ENCODE assay signal across 7 mouse cellular contexts in genomic region chr6:125351368-125352045, GRCm38 (mm10). TPM values are rescaled to one million over a fixed set of nuclear protein-coding genes. Genes with fewer than 3 reads are reported as not detected.
DNase-seq lines count a peak whose midpoint lies in the region; ATAC-seq and TF ChIP-seq lines count a peak whose summit lies in the region.

No protein-coding gene starts in this region.

- H3K4me1 ChIP-seq in liver, embryonic 14.5 days (replicated peaks; ENCODE audit: control insufficient read depth in 2 of 2, insufficient read depth in 2 of 2, low read length in 1 of 2): peaks cover 0 to 42% of the 10 kb centered on the region in 2 experiments; a peak in 3 of 4 replicates
- peaks cover 36% of the 10 kb centered on the region for H3K4me1 ChIP-seq in testis, adult 2 months (ENCODE audit: control insufficient read depth, insufficient read depth, low read length)

- no peaks in the 10 kb centered on the region for H3K27me3 ChIP-seq in liver, embryonic 14.5 days (ENCODE audit: control insufficient read depth, insufficient read depth, low read length)
- no peaks in the 10 kb centered on the region for H3K27me3 ChIP-seq in testis, adult 2 months (ENCODE audit: control insufficient read depth, insufficient read depth, low read length)

- peak; percentile 47 to 60 for DNase-seq in CD8-positive naive resting alpha-beta T cell, adult 2 months (ENCODE audit: low read depth in 2 of 2, low spot score in 2 of 2)
- peak; percentile 92 for DNase-seq in adrenal gland, adult 2 months
- DNase-seq in heart, postnatal 10 days: peak; percentile 70 to 71
- DNase-seq in liver, embryonic 14.5 days (ENCODE audit: low read depth in 3 of 3, low spot score in 3 of 3): no peak
- no peak for DNase-seq in left cerebral cortex, adult 8-10 months (ENCODE audit: low spot score in 2 of 2)
- no peak for DNase-seq in layer of hippocampus, postnatal 14 days (ENCODE audit: low spot score in 2 of 2)

- H3K36me3 ChIP-seq in liver, embryonic 14.5 days (replicated peaks; ENCODE audit: control insufficient read depth, insufficient read depth, low read depth): no peaks in the 10 kb centered on the region
- no peaks in the 10 kb centered on the region for H3K36me3 ChIP-seq in testis, adult 2 months (ENCODE audit: control insufficient read depth, insufficient read depth, low read length)

- H3K27ac ChIP-seq in liver, embryonic 14.5 days: no peak overlapping the region
- peak overlapping the region; percentile 18; the same call in 1 of the 2 replicates for H3K27ac ChIP-seq in testis, adult 2 months (ENCODE audit: control insufficient read depth, insufficient read depth, low read depth, low read length)

- no peak for TF ChIP-seq CTCF in liver, embryonic 14.5 days (IDR thresholded peaks at IDR 0.05; ENCODE audit: low read depth)
- no peak for TF ChIP-seq CTCF in testis, adult 2 months (IDR thresholded peaks at IDR 0.05; ENCODE audit: control insufficient read depth, insufficient read depth, insufficient replicate concordance, low read depth, low read length)

- no peak overlapping the region for H3K9ac ChIP-seq in liver, embryonic 14.5 days (replicated peaks)

- H3K4me3 ChIP-seq in liver, embryonic 14.5 days (ENCODE audit: insufficient read depth in 1 of 2, low read depth in 2 of 2, low read length in 2 of 2): peak overlapping the region in 1 of 2 experiments; percentile 61; a peak in 1 of 4 replicates
- no peak overlapping the region for H3K4me3 ChIP-seq in testis, adult 2 months (ENCODE audit: control insufficient read depth, low read depth, low read length)

- TF ChIP-seq POLR2A in testis, adult 2 months (IDR thresholded peaks at IDR 0.05; ENCODE audit: control insufficient read depth, low read depth, low read length): no peak

- H3K4me2 ChIP-seq in liver, embryonic 14.5 days (ENCODE audit: low read depth): peak overlapping the region; percentile 61

- no peak for TF ChIP-seq EP300 in liver, embryonic 14.5 days (IDR thresholded peaks at IDR 0.05; ENCODE audit: low read depth)

- intact Hi-C loops in heart, postnatal 10 days (cut with DNase I): loop anchor here (5.0 kb wide), 1 partner anchor 204 kb away; the partner anchor contains the start of gene Iffo1

- ATAC-seq in liver, embryonic 14.5 days (ENCODE audit: insufficient read depth): no peak

- H3K9me3 ChIP-seq in liver, embryonic 14.5 days (ENCODE audit: control insufficient read depth, low read length): no peaks in the 10 kb centered on the region

- WGBS in liver, embryonic 14.5 days (ENCODE audit: insufficient replicate concordance): 26% methylated on average over 8 of the region's 8 CpGs

RNA-seq across cellular contexts. Expression of gene Tnfrsf1a, which starts 2.3 kb away (rescaled TPM):
- 100 to 1,000 TPM; 208 to 308 TPM for total RNA-seq in adrenal gland, adult 2 months (2021)
- polyA plus RNA-seq in adrenal gland, adult 2 months (2012; rRNA removed): 284 and 368 TPM in 2 replicates
- total RNA-seq in heart, postnatal 10 days (2021): 10 to 100 TPM; 73.7 to 77.8 TPM
- polyA plus RNA-seq in liver, embryonic 14.5 days (2012; rRNA removed): 15.4 and 16.8 TPM in 2 replicates
- 19.8 and 21.1 TPM in 2 replicates for polyA plus RNA-seq in liver, embryonic 14.5 days (2014; fragmentation: Nextera tagmentation; extraction: Ambion mirVana)
- 18.2 and 21.0 TPM in 2 replicates for polyA plus RNA-seq in testis, adult 2 months (2012; rRNA removed)
- 10 to 100 TPM; 12.8 to 23.2 (median 16.7) TPM for total RNA-seq in left cerebral cortex, adult 8-10 months (2022)
- 10 to 100 TPM; 12.8 to 15.2 TPM for total RNA-seq in layer of hippocampus, postnatal 14 days (2021)

RNA-seq across cellular contexts. Expression of gene Plekhg6, which starts 29.1 kb away (rescaled TPM):
- under 1 TPM in 1 of 2 experiments, not detected in 1; 0.21 TPM for total RNA-seq in adrenal gland, adult 2 months (2021)
- 0.02 and 0.11 TPM in 2 replicates for polyA plus RNA-seq in adrenal gland, adult 2 months (2012; rRNA removed)
- not detected for total RNA-seq in heart, postnatal 10 days (2021)
- 0.39 and 0.48 TPM in 2 replicates for polyA plus RNA-seq in liver, embryonic 14.5 days (2012; rRNA removed)
- 0.38 and 0.47 TPM in 2 replicates for polyA plus RNA-seq in liver, embryonic 14.5 days (2014; fragmentation: Nextera tagmentation; extraction: Ambion mirVana)
- 0.11 and 0.46 TPM in 2 replicates for polyA plus RNA-seq in testis, adult 2 months (2012; rRNA removed)
- under 1 TPM; 0.28 to 0.71 (median 0.40) TPM for total RNA-seq in left cerebral cortex, adult 8-10 months (2022)
- total RNA-seq in layer of hippocampus, postnatal 14 days (2021): not detected

RNA-seq across cellular contexts. Expression of gene Scnn1a, which starts 31.0 kb away (rescaled TPM):
- 1 to 10 TPM; 1.2 to 1.7 TPM for total RNA-seq in adrenal gland, adult 2 months (2021)
- 1.9 and 2.5 TPM in 2 replicates for polyA plus RNA-seq in adrenal gland, adult 2 months (2012; rRNA removed)
- total RNA-seq in heart, postnatal 10 days (2021): under 1 TPM; 0.97 to 0.98 TPM
- polyA plus RNA-seq in liver, embryonic 14.5 days (2012; rRNA removed): 0.34 and 0.40 TPM in 2 replicates
- polyA plus RNA-seq in liver, embryonic 14.5 days (2014; fragmentation: Nextera tagmentation; extraction: Ambion mirVana): 0.34 and 0.36 TPM in 2 replicates
- polyA plus RNA-seq in testis, adult 2 months (2012; rRNA removed): 0.44 and 1.4 TPM in 2 replicates
- total RNA-seq in left cerebral cortex, adult 8-10 months (2022): 1 to 10 TPM; 2.6 to 3.7 (median 3.1) TPM
- 1 to 10 TPM; 2.8 to 4.1 TPM for total RNA-seq in layer of hippocampus, postnatal 14 days (2021)

RNA-seq across cellular contexts. Expression of gene Ltbr, which starts 37.8 kb away (rescaled TPM):
- total RNA-seq in adrenal gland, adult 2 months (2021): 10 to 100 TPM; 75.1 to 78.7 TPM
- polyA plus RNA-seq in adrenal gland, adult 2 months (2012; rRNA removed): 179 and 206 TPM in 2 replicates
- 10 to 100 TPM; 42.8 to 49.4 TPM for total RNA-seq in heart, postnatal 10 days (2021)
- polyA plus RNA-seq in liver, embryonic 14.5 days (2012; rRNA removed): 12.3 and 12.5 TPM in 2 replicates
- 15.2 and 15.7 TPM in 2 replicates for polyA plus RNA-seq in liver, embryonic 14.5 days (2014; fragmentation: Nextera tagmentation; extraction: Ambion mirVana)
- 10.9 and 11.2 TPM in 2 replicates for polyA plus RNA-seq in testis, adult 2 months (2012; rRNA removed)
- total RNA-seq in left cerebral cortex, adult 8-10 months (2022): 10 to 100 TPM in 2 of 4 experiments, 1 to 10 TPM in 2; 7.7 to 11.9 (median 10.3) TPM
- 10 to 100 TPM in 1 of 2 experiments, 1 to 10 TPM in 1; 9.8 to 13.3 TPM for total RNA-seq in layer of hippocampus, postnatal 14 days (2021)

Comparison
In these comparisons a context has a peak if more than half of its experiments do, and no peak if none do; other contexts are left out.
1. DNase-seq: peak in CD8-positive naive resting alpha-beta T cell, adult 2 months (2 of 2), adrenal gland, adult 2 months (single experiment) and heart, postnatal 10 days (2 of 2); none in liver, embryonic 14.5 days (0 of 3), left cerebral cortex, adult 8-10 months (0 of 2) and layer of hippocampus, postnatal 14 days (0 of 2).